Mouse (Mus musculus): ENCODE measurements at regions not wholly inside any gene's neighbourhood (a gene's known extent, or its start where the extent isn't known, plus 50 kb on each side); places are given as distances from the start of the nearest gene placed in this dataset.

DNA sequence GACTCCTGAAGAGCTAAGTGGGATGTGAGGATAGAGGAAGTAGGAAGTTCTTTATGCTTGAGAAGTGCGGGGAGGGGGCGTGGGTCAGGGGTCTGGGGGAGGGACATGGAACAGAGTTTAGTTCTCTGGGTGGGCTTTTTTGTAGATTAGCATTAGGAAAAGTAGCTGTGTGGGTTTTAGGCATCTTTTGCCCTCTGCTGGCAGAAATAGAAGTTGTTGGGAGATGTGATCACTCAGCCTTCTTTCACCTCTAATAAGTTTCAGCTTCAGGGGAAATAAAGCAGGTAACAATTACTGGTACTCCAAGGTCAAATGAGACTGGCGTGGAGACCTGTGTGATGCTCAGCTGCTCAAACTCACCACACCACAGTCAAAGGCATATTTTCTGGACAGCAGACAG lies 672.5 kb upstream of the 2610301B20Rik start:
- H3K9me3 ChIP-seq (ENCODE audit: control insufficient read depth, low read length): no peaks in the 10 kb centered on the region
- H3K4me1 ChIP-seq (ENCODE audit: control insufficient read depth, insufficient read depth, low read length): no peaks in the 10 kb centered on the region
- H3K36me3 ChIP-seq (ENCODE audit: control insufficient read depth, insufficient read depth, low read length): no peaks in the 10 kb centered on the region
- H3K4me3 ChIP-seq (ENCODE audit: low read length): no peak overlapping the region
- H3K9ac ChIP-seq (ENCODE audit: low read depth, low read length): no peak overlapping the region
- ATAC-seq (ENCODE audit: low FRiP score, low TSS enrichment): peak; percentile 49; the same call in 1 of the 2 replicates
- H3K27me3 ChIP-seq (ENCODE audit: control insufficient read depth, insufficient read depth, low read length): no peaks in the 10 kb centered on the region
- H3K4me2 ChIP-seq (replicated peaks; ENCODE audit: low read depth, low read length): no peak overlapping the region
- no peak overlapping the region for H3K27ac ChIP-seq (ENCODE audit: low read depth, low read length)
- WGBS: 37% methylated on average over 3 of the region's 3 CpGs

DNA sequence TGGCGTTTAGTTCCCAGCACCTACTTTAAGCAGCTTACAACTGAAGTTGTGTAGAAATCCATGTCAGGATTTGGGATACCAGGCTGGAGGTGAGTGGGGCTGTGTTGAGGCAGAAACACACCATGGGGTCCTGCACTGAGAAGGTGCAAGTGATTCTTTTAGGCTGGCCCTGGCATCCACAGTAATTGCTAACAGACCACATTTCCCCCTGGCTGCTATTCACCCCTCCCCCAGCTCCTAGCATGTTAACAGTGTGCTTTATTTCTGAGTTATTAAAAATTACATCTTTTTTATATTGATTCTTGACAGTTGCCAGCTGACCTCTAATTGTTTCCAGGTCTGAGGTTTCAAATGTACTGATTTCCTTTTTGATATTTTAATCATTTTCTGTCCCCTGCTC lies 670.1 kb upstream of the 2610301B20Rik start:
- WGBS: 81% methylated on average over 1 of the region's 1 CpGs
- no peak for ATAC-seq (ENCODE audit: low FRiP score, low TSS enrichment)
- no peak overlapping the region for H3K27ac ChIP-seq (ENCODE audit: low read depth, low read length)

DNA sequence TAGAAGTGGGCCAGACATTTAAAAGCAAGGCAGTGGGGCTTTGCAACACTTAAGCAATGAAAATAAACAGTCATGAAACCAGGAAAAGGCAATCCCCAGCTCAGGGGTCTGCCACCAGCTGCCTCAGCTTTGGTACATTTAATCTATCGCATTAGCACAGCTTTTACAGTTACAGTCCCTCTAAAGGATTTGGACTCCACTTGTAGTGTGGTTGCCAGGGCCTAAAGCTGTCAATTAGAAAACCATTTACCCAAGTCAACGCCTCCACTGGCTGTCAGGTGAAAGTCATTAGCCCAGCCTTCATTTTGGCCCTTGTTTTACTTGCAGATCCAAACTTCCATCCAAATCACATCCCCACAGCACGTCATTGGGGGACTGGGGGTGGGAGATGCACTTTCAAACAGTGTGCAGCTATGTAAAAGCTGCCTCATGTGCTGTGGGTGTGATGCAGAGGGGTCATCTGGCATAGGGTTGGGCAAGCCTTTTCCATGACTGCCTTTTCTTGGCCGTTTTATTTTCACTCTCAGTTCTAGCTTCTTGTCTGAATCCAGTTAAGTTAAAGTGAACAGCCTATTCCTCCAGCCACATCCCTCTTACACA lies 664.9 kb upstream of the 2610301B20Rik start:
- no peak overlapping the region for H3K27ac ChIP-seq (ENCODE audit: low read depth, low read length)
- H3K9ac ChIP-seq (ENCODE audit: low read depth, low read length): no peak overlapping the region
- no peak overlapping the region for H3K4me2 ChIP-seq (replicated peaks; ENCODE audit: low read depth, low read length)
- no peaks in the 10 kb centered on the region for H3K4me1 ChIP-seq (ENCODE audit: control insufficient read depth, insufficient read depth, low read length)
- no peaks in the 10 kb centered on the region for H3K36me3 ChIP-seq (ENCODE audit: control insufficient read depth, insufficient read depth, low read length)
- H3K9me3 ChIP-seq (ENCODE audit: control insufficient read depth, low read length): no peaks in the 10 kb centered on the region
- no peaks in the 10 kb centered on the region for H3K27me3 ChIP-seq (ENCODE audit: control insufficient read depth, insufficient read depth, low read length)
- no peak overlapping the region for H3K4me3 ChIP-seq (ENCODE audit: low read length)
- WGBS: 74% methylated on average over 4 of the region's 4 CpGs
- ATAC-seq (ENCODE audit: low FRiP score, low TSS enrichment): no peak

More for the DNA sequence above, 670.1 kb upstream of the 2610301B20Rik start:
- Histone ChIP-seq H3K9ac (ENCODE audit: low read depth, low read length) (no peak overlapping the region), H3K4me3 (ENCODE audit: low read length) (no peak overlapping the region), H3K9me3 (ENCODE audit: control insufficient read depth, low read length) (no peaks in the 10 kb centered on the region), H3K4me2 (replicated peaks; ENCODE audit: low read depth, low read length) (no peak overlapping the region), H3K36me3 (ENCODE audit: control insufficient read depth, insufficient read depth, low read length) (no peaks in the 10 kb centered on the region), H3K4me1 (ENCODE audit: control insufficient read depth, insufficient read depth, low read length) (no peaks in the 10 kb centered on the region), H3K27me3 (ENCODE audit: control insufficient read depth, insufficient read depth, low read length) (no peaks in the 10 kb centered on the region)

- no peak overlapping the region for H3K27ac ChIP-seq (ENCODE audit: low read depth, low read length)
- no peaks in the 10 kb centered on the region for H3K4me1 ChIP-seq (ENCODE audit: control insufficient read depth, insufficient read depth, low read length)
- no peaks in the 10 kb centered on the region for H3K36me3 ChIP-seq (ENCODE audit: control insufficient read depth, insufficient read depth, low read length)
- ATAC-seq (ENCODE audit: low FRiP score, low TSS enrichment): no peak
- no peaks in the 10 kb centered on the region for H3K9me3 ChIP-seq (ENCODE audit: control insufficient read depth, low read length)
- no peaks in the 10 kb centered on the region for H3K27me3 ChIP-seq (ENCODE audit: control insufficient read depth, insufficient read depth, low read length)
- no peak overlapping the region for H3K9ac ChIP-seq (ENCODE audit: low read depth, low read length)
- H3K4me2 ChIP-seq (replicated peaks; ENCODE audit: low read depth, low read length): no peak overlapping the region
- WGBS: 89% methylated on average over 4 of the region's 4 CpGs
- no peak overlapping the region for H3K4me3 ChIP-seq (ENCODE audit: low read length)
Measured at GRCm38 (mm10) chr4:10211303-10211702, 663.0 kb upstream of the 2610301B20Rik start.

DNA sequence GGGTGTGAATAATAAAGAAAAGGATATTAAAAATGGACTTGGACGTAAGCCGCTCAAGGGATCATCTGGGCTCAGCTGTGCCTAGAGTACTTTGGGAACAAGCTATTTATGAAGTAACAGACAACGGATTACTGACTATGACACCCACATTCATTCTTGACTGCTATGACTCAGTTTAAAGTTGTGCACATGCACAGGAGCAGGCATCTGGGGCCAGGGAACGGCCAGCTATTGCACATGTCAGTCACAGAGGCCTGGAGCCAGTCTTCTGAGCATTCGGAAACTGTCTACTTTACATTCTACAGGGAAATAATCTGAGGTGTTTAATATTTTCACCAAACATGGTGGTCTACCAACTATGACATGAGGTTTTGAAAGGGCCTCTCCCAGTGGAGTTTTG lies 639.0 kb upstream of the 2610301B20Rik start:
- Histone ChIP-seq H3K9me3 (ENCODE audit: control insufficient read depth, low read length) (no peaks in the 10 kb centered on the region), H3K4me3 (ENCODE audit: low read length) (no peak overlapping the region), H3K9ac (ENCODE audit: low read depth, low read length) (no peak overlapping the region), H3K4me1 (ENCODE audit: control insufficient read depth, insufficient read depth, low read length) (no peaks in the 10 kb centered on the region), H3K4me2 (replicated peaks; ENCODE audit: low read depth, low read length) (no peak overlapping the region), H3K27ac (ENCODE audit: low read depth, low read length) (no peak overlapping the region), H3K27me3 (ENCODE audit: control insufficient read depth, insufficient read depth, low read length) (no peaks in the 10 kb centered on the region), H3K36me3 (ENCODE audit: control insufficient read depth, insufficient read depth, low read length) (no peaks in the 10 kb centered on the region)
- ATAC-seq (ENCODE audit: low FRiP score, low TSS enrichment): no peak
- 94% methylated on average over 5 of the region's 5 CpGs for WGBS

DNA sequence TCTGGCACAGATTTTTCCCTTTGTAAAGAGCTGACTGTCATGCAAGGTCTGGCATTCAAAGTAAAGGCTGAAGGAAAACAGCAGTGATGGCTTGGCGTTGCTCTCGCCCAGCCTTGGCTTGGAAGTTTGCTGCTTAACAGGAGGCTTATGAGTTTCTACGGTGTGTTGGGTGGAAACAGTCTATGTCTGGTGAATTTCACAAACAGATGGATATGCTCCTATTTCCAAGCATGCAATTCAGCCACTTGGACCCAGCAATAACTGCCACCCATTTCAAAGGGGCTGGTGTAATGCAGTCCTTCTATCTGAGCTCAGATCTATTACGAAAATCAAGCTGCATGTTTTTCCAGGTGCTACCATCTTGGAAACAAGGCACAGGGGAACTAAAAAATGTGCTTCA lies 632.2 kb upstream of the 2610301B20Rik start:
- Histone ChIP-seq H3K27me3 (ENCODE audit: control insufficient read depth, insufficient read depth, low read length) (no peaks in the 10 kb centered on the region), H3K36me3 (ENCODE audit: control insufficient read depth, insufficient read depth, low read length) (no peaks in the 10 kb centered on the region), H3K4me2 (replicated peaks; ENCODE audit: low read depth, low read length) (no peak overlapping the region), H3K4me1 (ENCODE audit: control insufficient read depth, insufficient read depth, low read length) (no peaks in the 10 kb centered on the region), H3K9ac (ENCODE audit: low read depth, low read length) (no peak overlapping the region), H3K9me3 (ENCODE audit: control insufficient read depth, low read length) (no peaks in the 10 kb centered on the region), H3K27ac (ENCODE audit: low read depth, low read length) (no peak overlapping the region), H3K4me3 (ENCODE audit: low read length) (no peak overlapping the region)
- 76% methylated on average over 4 of the region's 4 CpGs for WGBS
- no peak for ATAC-seq (ENCODE audit: low FRiP score, low TSS enrichment)

- Histone ChIP-seq H3K4me3 (ENCODE audit: low read length) (no peak overlapping the region), H3K4me2 (replicated peaks; ENCODE audit: low read depth, low read length) (no peak overlapping the region), H3K9ac (ENCODE audit: low read depth, low read length) (no peak overlapping the region), H3K27ac (ENCODE audit: low read depth, low read length) (no peak overlapping the region), H3K9me3 (ENCODE audit: control insufficient read depth, low read length) (no peaks in the 10 kb centered on the region), H3K36me3 (ENCODE audit: control insufficient read depth, insufficient read depth, low read length) (no peaks in the 10 kb centered on the region), H3K4me1 (ENCODE audit: control insufficient read depth, insufficient read depth, low read length) (no peaks in the 10 kb centered on the region), H3K27me3 (ENCODE audit: control insufficient read depth, insufficient read depth, low read length) (no peaks in the 10 kb centered on the region)
- no peak for ATAC-seq (ENCODE audit: low FRiP score, low TSS enrichment)
- WGBS: 78% methylated on average over 2 of the region's 2 CpGs
Measured at GRCm38 (mm10) chr4:10242909-10243308, 631.4 kb upstream of the 2610301B20Rik start.

- WGBS: 84% methylated on average over 6 of the region's 6 CpGs
- Histone ChIP-seq H3K9ac (ENCODE audit: low read depth, low read length) (no peak overlapping the region), H3K4me1 (ENCODE audit: control insufficient read depth, insufficient read depth, low read length) (no peaks in the 10 kb centered on the region), H3K4me2 (replicated peaks; ENCODE audit: low read depth, low read length) (no peak overlapping the region), H3K36me3 (ENCODE audit: control insufficient read depth, insufficient read depth, low read length) (no peaks in the 10 kb centered on the region), H3K4me3 (ENCODE audit: low read length) (no peak overlapping the region), H3K9me3 (ENCODE audit: control insufficient read depth, low read length) (no peaks in the 10 kb centered on the region), H3K27ac (ENCODE audit: low read depth, low read length) (no peak overlapping the region), H3K27me3 (ENCODE audit: control insufficient read depth, insufficient read depth, low read length) (no peaks in the 10 kb centered on the region)
- ATAC-seq (ENCODE audit: low FRiP score, low TSS enrichment): no peak
Measured at GRCm38 (mm10) chr4:10254029-10254690, 620.1 kb upstream of the 2610301B20Rik start.

GRCm38 (mm10) chr4:10257537-10257936 lies 616.8 kb upstream of the 2610301B20Rik start:
- no peaks in the 10 kb centered on the region for H3K27me3 ChIP-seq (ENCODE audit: control insufficient read depth, insufficient read depth, low read length)
- 60% methylated on average over 4 of the region's 4 CpGs for WGBS
- no peak overlapping the region for H3K9ac ChIP-seq (ENCODE audit: low read depth, low read length)
- H3K9me3 ChIP-seq (ENCODE audit: control insufficient read depth, low read length): no peaks in the 10 kb centered on the region
- ATAC-seq (ENCODE audit: low FRiP score, low TSS enrichment): no peak
- H3K4me3 ChIP-seq (ENCODE audit: low read length): no peak overlapping the region
- H3K4me1 ChIP-seq (ENCODE audit: control insufficient read depth, insufficient read depth, low read length): no peaks in the 10 kb centered on the region
- no peaks in the 10 kb centered on the region for H3K36me3 ChIP-seq (ENCODE audit: control insufficient read depth, insufficient read depth, low read length)
- H3K27ac ChIP-seq (ENCODE audit: low read depth, low read length): no peak overlapping the region
- no peak overlapping the region for H3K4me2 ChIP-seq (replicated peaks; ENCODE audit: low read depth, low read length)
